Mouse (Mus musculus): ENCODE results near the gene Itpa. TPM values are rescaled to one million over a fixed set of nuclear protein-coding genes. Genes with fewer than 3 reads are reported as not detected.

The Itpa gene
- polyA plus RNA-seq, 1 experiment, result 64.5 TPM

DNA sequence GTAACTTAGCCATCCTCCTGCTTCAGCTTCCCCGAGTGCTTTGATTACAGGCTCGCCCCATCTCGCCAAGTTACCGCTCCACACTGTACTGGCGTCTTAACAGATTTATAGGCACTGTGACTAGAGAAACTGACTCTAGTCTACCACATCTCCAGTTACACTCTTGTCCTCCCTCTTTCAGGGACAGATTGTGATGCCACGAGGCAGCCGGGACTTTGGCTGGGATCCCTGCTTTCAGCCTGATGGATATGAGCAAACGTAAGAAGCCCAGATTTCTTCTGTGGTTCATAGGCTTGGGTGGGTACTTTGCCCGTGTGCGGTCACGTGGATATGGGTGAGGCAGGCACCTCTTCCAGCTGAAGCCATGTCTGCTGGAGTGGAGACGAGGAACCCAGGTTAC lies 11.7 kb downstream of the Itpa start:
- Histone ChIP-seq H3K4me1 (ENCODE audit: control insufficient read depth, insufficient read depth, low read length) (no peaks in the 10 kb centered on the region), H3K4me3 (ENCODE audit: insufficient read depth, low read length) (no peak overlapping the region), H3K27ac (ENCODE audit: insufficient read depth, low read length) (no peak overlapping the region)
- TF ChIP-seq CTCF (IDR thresholded peaks at IDR 0.05; ENCODE audit: extremely low read depth, insufficient read depth, low read length) (no peak), POLR2A (IDR thresholded peaks at IDR 0.05; ENCODE audit: extremely low read depth, insufficient read depth, low read length) (no peak)

DNA sequence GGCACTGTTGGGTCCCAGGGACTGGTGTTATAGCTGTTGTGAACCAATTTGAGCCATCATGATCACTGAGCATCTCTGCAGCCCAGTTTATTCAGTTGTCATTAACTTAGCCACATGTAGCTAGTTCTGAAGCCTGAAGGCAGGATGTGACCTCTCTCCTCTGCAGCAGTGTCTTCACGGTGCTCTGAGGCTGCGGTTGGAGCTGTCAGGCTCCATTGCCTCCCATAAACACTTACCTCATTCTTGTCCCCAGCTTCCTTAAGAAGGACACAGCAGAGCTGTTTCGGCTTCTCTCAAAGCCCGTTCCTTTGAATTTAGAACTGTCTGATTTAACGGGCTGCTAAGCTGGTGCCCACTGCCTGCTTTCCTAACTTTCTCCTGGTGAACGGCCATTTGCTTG lies 12.5 kb downstream of the Itpa start:
- Histone ChIP-seq H3K4me3 (ENCODE audit: insufficient read depth, low read length) (no peak overlapping the region), H3K4me1 (ENCODE audit: control insufficient read depth, insufficient read depth, low read length) (no peaks in the 10 kb centered on the region), H3K27ac (ENCODE audit: insufficient read depth, low read length) (no peak overlapping the region)
- TF ChIP-seq POLR2A (IDR thresholded peaks at IDR 0.05; ENCODE audit: extremely low read depth, insufficient read depth, low read length) (no peak), CTCF (IDR thresholded peaks at IDR 0.05; ENCODE audit: extremely low read depth, insufficient read depth, low read length) (no peak)

DNA sequence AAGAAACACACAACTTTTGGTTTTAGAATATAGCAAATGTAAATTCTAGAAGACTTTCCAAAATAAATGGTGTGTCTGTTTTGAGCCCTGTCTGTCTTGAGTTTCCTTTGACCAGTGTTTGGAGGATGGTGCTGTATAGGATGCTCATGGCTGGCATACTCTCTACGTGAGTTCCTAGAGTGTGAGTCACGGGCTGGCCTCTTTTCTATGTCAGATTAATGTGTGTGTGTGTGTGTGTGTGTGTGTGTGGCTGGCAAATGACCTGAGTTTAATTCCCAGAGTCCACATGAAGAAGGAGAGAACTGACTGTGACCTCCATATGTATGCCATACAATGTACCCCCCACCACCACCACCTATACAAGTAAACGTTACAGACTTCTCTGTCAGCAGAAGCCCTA lies 14.1 kb downstream of the Itpa start:
- no peak for TF ChIP-seq POLR2A (IDR thresholded peaks at IDR 0.05; ENCODE audit: extremely low read depth, insufficient read depth, low read length)
- TF ChIP-seq CTCF (IDR thresholded peaks at IDR 0.05; ENCODE audit: extremely low read depth, insufficient read depth, low read length), result no peak
- H3K27ac ChIP-seq (ENCODE audit: insufficient read depth, low read length), result no peak overlapping the region
- H3K4me1 ChIP-seq (ENCODE audit: control insufficient read depth, insufficient read depth, low read length), result no peaks in the 10 kb centered on the region
- no peak overlapping the region for H3K4me3 ChIP-seq (ENCODE audit: insufficient read depth, low read length)

DNA sequence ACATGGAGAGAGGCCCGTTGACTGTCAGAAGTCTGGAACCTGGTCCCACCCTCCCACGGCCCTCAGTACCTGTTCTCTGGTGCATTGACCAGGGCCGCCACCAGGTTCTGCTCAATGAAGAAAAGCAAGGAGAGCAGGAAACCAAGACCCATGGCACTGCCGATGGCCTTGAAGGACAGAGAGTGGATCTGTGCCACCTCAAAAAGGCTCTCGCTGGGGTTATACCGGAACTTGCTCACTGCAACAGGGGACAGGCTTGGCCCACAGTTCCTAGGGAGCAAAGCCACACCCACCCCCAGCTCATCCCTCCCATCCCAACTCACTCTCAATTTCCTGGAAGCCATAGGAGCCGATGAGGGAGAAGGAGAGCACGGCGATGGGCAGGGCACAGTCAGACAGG lies 18.0 kb downstream of the Itpa start:
- no peak overlapping the region for H3K4me3 ChIP-seq (ENCODE audit: insufficient read depth, low read length)
- TF ChIP-seq POLR2A (IDR thresholded peaks at IDR 0.05; ENCODE audit: extremely low read depth, insufficient read depth, low read length) (no peak), CTCF (IDR thresholded peaks at IDR 0.05; ENCODE audit: extremely low read depth, insufficient read depth, low read length) (no peak)
- H3K27ac ChIP-seq (ENCODE audit: insufficient read depth, low read length), result no peak overlapping the region

DNA sequence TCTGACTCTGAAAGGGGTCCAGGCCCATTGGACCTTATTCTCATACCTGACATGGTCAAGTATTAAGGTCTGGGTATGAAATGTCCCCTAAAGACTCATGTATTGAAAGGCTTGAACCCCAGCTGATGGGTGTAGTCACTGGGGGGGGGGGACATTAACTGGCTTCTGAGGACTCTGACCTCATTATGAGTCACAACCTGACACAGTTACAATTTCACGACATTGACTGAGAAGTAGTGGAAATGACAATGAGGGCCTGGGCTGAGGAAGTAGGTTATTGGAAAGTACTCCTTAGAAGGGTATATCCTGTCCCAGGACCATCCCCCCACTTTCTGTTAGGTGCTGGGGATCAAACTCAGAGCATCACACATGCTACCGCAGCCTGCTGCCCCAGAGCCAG lies 21.6 kb downstream of the Itpa start:
- Histone ChIP-seq H3K27ac (ENCODE audit: insufficient read depth, low read length) (no peak overlapping the region), H3K4me1 (ENCODE audit: control insufficient read depth, insufficient read depth, low read length) (no peaks in the 10 kb centered on the region), H3K4me3 (ENCODE audit: insufficient read depth, low read length) (no peak overlapping the region)
- TF ChIP-seq CTCF (IDR thresholded peaks at IDR 0.05; ENCODE audit: extremely low read depth, insufficient read depth, low read length), result no peak
- no peak for TF ChIP-seq POLR2A (IDR thresholded peaks at IDR 0.05; ENCODE audit: extremely low read depth, insufficient read depth, low read length)

More for the DNA sequence above, 18.0 kb downstream of the Itpa start:
- no peaks in the 10 kb centered on the region for H3K4me1 ChIP-seq (ENCODE audit: control insufficient read depth, insufficient read depth, low read length)

DNA sequence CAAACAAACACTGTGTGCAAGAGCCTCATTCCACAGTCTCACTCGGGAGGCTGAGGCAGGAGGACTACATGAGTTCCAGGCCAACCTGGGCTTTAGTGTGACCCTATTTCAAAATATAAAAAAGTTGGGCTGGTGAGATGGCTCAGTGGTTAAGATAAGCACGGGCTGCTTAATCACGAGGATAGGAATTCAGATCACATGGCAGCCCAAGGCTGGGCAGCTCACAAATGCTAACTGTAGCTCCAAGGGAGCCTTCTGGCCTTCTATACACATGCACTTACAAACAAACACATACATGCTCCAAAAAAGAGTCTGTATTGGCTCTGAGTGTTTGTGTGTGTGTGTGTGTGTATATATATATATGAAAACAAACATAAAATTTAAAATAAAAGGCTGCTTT lies 26.2 kb downstream of the Itpa start:
- no peak for TF ChIP-seq CTCF (IDR thresholded peaks at IDR 0.05; ENCODE audit: extremely low read depth, insufficient read depth, low read length)
- TF ChIP-seq POLR2A (IDR thresholded peaks at IDR 0.05; ENCODE audit: extremely low read depth, insufficient read depth, low read length), result no peak
- Histone ChIP-seq H3K4me3 (ENCODE audit: insufficient read depth, low read length) (no peak overlapping the region), H3K4me1 (ENCODE audit: control insufficient read depth, insufficient read depth, low read length) (no peaks in the 10 kb centered on the region), H3K27ac (ENCODE audit: insufficient read depth, low read length) (no peak overlapping the region)

DNA sequence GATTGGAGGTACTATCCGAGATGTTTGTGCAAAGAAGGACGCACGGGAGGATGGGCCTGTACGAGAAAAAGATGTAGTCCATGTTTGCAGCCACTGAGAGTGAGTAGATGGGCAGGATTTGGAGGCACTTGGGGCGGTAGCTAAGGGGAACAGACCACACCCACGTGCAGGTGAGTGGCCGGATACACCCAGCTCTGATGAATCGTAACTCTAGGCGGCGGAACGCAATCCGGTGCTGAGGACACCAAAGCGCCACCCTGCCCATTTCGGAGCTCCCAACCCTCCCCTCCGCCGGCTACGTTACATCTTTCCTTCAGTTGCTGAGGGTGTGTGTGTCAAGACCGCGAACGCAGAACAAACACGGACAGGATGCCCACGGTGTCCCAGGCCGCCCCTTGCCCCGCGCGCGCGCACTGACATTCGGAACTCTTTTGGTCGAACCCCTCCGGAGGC lies 29.3 kb downstream of the Itpa start:
- no peak for TF ChIP-seq CTCF (IDR thresholded peaks at IDR 0.05; ENCODE audit: extremely low read depth, insufficient read depth, low read length)
- no peak for TF ChIP-seq POLR2A (IDR thresholded peaks at IDR 0.05; ENCODE audit: extremely low read depth, insufficient read depth, low read length)
- peak overlapping the region; percentile 30 for H3K4me3 ChIP-seq (ENCODE audit: insufficient read depth, low read length)
- no peaks in the 10 kb centered on the region for H3K4me1 ChIP-seq (ENCODE audit: control insufficient read depth, insufficient read depth, low read length)
- H3K27ac ChIP-seq (ENCODE audit: insufficient read depth, low read length), result no peak overlapping the region

DNA sequence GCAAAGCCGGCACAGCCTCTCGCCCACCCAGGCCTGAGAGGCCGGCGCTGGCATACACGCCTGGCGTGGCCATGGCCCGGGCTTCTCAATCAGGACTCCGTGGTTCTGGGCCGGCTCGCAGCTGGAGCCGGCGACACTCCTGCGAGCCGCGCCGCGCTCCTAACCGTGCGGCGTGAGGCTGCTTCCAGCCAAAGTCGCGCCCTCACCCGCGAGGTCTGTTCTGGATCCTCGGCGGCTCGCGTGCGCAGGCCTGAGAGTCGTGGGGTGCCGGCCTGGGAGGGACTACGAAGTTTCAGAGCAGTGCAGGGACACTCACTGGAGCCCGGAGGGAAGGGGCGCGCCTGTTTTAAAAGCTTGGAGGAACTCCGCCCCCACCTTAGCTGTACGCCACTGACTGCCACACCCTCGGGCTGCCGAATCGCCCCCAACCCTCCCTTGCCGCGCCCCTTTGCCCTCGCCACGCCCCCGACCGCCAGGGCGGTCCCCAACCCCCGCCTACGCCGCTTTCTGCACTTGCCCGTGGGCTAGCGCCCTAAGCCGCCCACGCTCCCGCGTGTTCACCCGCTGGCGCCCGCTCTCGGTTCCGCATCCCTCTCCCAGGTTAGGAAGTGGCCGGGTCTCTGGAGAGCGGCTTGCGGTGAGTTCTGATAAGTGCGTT lies 29.9 kb downstream of the Itpa start, which contains the start of gene Slc4a11:
TSS of gene Slc4a11 (minus strand) at position 367 of the 658 bp plus-strand sequence.
- Histone ChIP-seq H3K4me1 (ENCODE audit: control insufficient read depth, insufficient read depth, low read length) (no peaks in the 10 kb centered on the region), H3K27ac (ENCODE audit: insufficient read depth, low read length) (no peak within 1 kb of the TSS), H3K4me3 (ENCODE audit: insufficient read depth, low read length) (peak within 1 kb of the TSS; percentile 30)
- TF ChIP-seq POLR2A (IDR thresholded peaks at IDR 0.05; ENCODE audit: extremely low read depth, insufficient read depth, low read length) (no peak), CTCF (IDR thresholded peaks at IDR 0.05; ENCODE audit: extremely low read depth, insufficient read depth, low read length) (no peak)

DNA sequence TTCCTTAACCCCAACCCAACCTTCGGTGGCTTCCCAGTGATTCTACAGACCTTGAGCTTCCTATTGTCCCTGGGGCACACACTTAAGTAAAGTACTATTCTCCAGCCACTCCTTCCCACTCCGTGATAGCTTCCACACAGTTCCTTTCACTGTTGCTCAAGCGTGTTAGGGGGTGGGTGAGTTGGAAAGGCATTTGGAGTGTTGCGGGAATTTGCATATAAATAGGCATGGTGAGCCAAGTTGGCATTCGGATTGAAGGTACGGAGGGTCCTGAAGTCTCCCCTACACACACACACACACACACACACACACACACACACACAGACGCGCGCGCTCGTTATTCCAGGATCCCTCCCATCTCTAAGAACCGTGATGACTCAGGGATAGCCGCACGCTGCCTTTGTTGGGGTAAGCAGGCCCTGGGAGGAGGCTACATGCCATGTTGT lies 30.4 kb downstream of the Itpa start:
- Histone ChIP-seq H3K4me1 (ENCODE audit: control insufficient read depth, insufficient read depth, low read length) (no peaks in the 10 kb centered on the region), H3K27ac (ENCODE audit: insufficient read depth, low read length) (no peak overlapping the region), H3K4me3 (ENCODE audit: insufficient read depth, low read length) (peak overlapping the region; percentile 30; the same call in 1 of the 2 replicates)
- TF ChIP-seq POLR2A (IDR thresholded peaks at IDR 0.05; ENCODE audit: extremely low read depth, insufficient read depth, low read length) (no peak), CTCF (IDR thresholded peaks at IDR 0.05; ENCODE audit: extremely low read depth, insufficient read depth, low read length) (no peak)
